Mouse (Mus musculus) splenic B cell, adult 2 months (primary cell): ENCODE measurements around the gene Armc12.

Experiments
- DNase-seq: peaks from one replicate; pipeline ENCODE4 v3.0.0-alpha.2; 2011; ENCODE audit warnings: low read depth, low spot score
- H3K27me3 ChIP-seq: 2 replicates; pipeline ENCODE4 v1.6.1; 2012; ENCODE audit warnings: mild to moderate bottlenecking, low read length, moderate library complexity, mixed read lengths; ENCODE audit not compliant: control insufficient read depth, poor library complexity, insufficient read depth, severe bottlenecking
- H3K36me3 ChIP-seq: 2 replicates; pipeline ENCODE4 v1.6.1; 2012; ENCODE audit warnings: mild to moderate bottlenecking, low read length, moderate library complexity, mixed read lengths; ENCODE audit not compliant: control insufficient read depth, poor library complexity, insufficient read depth, severe bottlenecking

The Armc12 gene

DNA sequence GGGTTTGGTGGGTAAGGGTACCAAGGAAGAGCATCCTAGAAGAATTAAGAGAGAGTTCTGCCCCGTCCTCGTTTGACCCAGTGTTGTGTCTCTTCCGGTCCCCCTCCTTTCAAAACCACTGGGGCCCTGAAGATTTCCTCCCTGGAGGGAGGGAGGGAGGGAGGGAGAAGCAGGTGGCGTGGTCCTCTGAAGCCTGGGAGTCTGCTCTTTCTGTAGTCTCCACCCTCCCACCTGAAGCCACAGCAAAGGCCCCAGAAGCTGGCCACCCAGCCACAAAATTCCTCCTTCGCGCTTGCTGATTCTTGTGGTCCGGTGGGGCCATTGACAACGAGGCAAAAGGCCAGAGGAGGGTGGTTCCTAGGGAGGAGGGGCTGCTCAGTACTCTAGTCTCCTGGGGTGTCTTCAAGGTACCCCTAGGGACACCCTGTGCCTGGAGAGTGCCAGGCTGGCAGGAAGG is 12.0 kb upstream of the Armc12 start:
- Histone ChIP-seq H3K36me3 (0 out of 2 replicates have a peak, but pooled peaks cover 1% of the 10 kb centered on the region), H3K27me3 (no peaks in the 10 kb centered on the region)
- DNase-seq: no peak

DNA sequence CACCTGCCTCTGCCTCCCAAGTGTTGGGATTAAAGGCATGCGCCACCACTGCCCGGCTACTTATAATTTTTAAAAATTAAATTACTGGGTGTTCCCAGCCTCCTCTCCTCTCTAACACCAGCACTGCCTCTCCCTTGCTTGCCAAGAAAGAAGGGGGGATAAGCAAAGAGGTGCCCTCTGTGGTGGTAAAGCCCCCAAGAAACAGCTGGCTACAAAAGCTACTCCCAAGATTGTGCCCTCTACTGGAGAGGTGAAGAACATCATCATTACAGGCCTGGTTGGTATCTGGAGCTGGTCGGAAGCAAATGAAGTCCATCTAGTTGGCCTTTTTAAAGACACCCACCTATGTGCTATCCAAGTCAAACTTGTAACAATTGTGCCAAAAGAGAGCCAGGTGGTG is 10.8 kb upstream of the Armc12 start:
- Histone ChIP-seq H3K36me3 (0 out of 2 replicates have a peak, but pooled peaks cover 1% of the 10 kb centered on the region), H3K27me3 (no peaks in the 10 kb centered on the region)
- peak; percentile 63 for DNase-seq

DNA sequence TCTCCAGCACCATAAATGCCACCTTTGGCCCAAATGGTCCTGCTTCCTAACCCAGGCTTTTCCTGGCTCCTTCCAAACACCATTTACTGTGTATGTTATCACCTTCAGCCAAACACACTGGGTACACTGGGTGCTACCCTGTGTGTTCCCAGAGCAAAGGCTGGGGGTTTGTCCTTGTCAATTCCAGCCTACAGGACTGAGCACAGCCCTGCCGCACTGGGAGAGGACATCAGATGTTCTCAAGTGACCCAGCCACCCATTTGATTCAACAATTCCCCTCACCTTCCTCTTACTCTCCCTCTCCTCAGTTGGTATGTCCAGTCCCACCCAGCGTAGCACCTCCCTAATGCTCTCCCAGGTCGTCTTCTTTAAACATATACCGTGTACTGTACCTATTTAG is 10.0 kb upstream of the Armc12 start:
- DNase-seq: no peak
- H3K27me3 ChIP-seq: no peaks in the 10 kb centered on the region

GRCm38 (mm10) chr17:28521071-28521726 is 9.4 kb upstream of the Armc12 start:
- no peak for DNase-seq
- Histone ChIP-seq H3K36me3 (0 out of 2 replicates have a peak, but pooled peaks cover 1% of the 10 kb centered on the region), H3K27me3 (no peaks in the 10 kb centered on the region)

More for the DNA sequence above, 10.0 kb upstream of the Armc12 start:
- H3K36me3 ChIP-seq: 0 out of 2 replicates have a peak, but pooled peaks cover 1% of the 10 kb centered on the region

DNA sequence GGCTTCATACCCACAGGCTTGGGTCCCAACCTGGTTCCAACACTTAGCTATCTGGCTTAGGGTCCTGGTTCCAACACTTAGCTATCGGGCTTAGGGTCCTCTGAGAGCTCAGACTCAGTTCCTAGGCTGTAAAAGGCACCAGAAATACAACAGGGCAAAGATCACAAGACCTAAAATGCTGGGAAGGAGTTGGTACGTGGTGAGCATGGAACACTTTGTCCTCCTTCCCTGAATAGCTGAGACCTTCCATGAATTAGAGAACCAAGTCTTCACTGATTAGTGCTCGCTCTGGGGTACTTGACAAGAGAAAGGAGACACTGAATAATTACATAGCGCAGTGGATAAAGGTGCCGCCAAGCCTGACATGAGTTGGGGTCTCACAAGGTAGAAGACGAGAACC is 8.7 kb upstream of the Armc12 start:
- DNase-seq: no peak
- no peaks in the 10 kb centered on the region for H3K27me3 ChIP-seq
- 0 out of 2 replicates have a peak, but pooled peaks cover 1% of the 10 kb centered on the region for H3K36me3 ChIP-seq

- H3K36me3 ChIP-seq: 0 out of 2 replicates have a peak, but pooled peaks cover 1% of the 10 kb centered on the region
- no peaks in the 10 kb centered on the region for H3K27me3 ChIP-seq
- peak; percentile 96 for DNase-seq
Observed at GRCm38 (mm10) chr17:28522623-28523354, 7.8 kb upstream of the Armc12 start.

DNA sequence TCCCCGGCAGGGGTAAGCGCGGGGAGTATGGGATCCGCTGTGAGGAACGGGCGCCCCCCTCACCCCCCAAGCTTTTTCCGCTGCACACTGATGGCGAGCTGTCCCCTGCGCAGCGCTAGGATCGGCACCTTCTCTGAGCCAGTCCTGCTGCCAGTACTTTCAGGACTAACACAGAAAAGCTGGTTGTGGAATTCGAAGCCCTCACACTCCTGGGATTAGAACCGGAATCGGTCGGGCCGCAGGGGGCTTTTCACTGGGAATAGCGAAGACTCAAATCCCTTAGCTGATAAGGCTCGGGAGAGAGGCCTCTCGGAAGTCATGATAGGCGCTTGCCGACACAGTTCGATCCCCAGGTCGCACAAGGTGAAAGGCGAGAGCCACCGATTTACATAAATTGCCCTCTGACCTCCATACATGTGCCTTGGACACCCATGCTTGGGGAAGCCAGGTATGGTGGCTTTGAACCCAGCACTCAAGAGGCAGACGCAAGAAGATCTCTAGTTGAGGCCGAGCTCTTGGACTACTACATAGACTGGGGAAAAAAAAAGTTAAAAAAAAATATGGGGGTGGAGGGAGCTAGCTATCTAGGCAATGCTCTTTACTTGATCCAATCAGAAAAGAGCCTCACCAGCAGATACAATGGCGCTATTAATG is 7.1 kb upstream of the Armc12 start:
- H3K36me3 ChIP-seq: 0 out of 2 replicates have a peak, but pooled peaks cover 1% of the 10 kb centered on the region
- DNase-seq: peak; percentile 43
- no peaks in the 10 kb centered on the region for H3K27me3 ChIP-seq

- Histone ChIP-seq H3K36me3 (0 out of 2 replicates have a peak, but pooled peaks cover 1% of the 10 kb centered on the region), H3K27me3 (no peaks in the 10 kb centered on the region)
- DNase-seq: peak; percentile 71
Observed at GRCm38 (mm10) chr17:28524009-28524695, 6.5 kb upstream of the Armc12 start.

- peak; percentile 46 for DNase-seq
- H3K27me3 ChIP-seq: no peaks in the 10 kb centered on the region
- 0 out of 2 replicates have a peak, but pooled peaks cover 1% of the 10 kb centered on the region for H3K36me3 ChIP-seq
Observed at GRCm38 (mm10) chr17:28524831-28525430, 5.7 kb upstream of the Armc12 start.

GRCm38 (mm10) chr17:28527184-28528042 is 3.2 kb upstream of the Armc12 start:
- DNase-seq: no peak
- 0 out of 2 replicates have a peak, but pooled peaks cover 1% of the 10 kb centered on the region for H3K36me3 ChIP-seq
- no peaks in the 10 kb centered on the region for H3K27me3 ChIP-seq

- Histone ChIP-seq H3K27me3 (no peaks in the 10 kb centered on the region), H3K36me3 (0 out of 2 replicates have a peak, but pooled peaks cover 1% of the 10 kb centered on the region)
- DNase-seq: peak; percentile 90
Observed at GRCm38 (mm10) chr17:28528043-28528351, 2.6 kb upstream of the Armc12 start.

DNA sequence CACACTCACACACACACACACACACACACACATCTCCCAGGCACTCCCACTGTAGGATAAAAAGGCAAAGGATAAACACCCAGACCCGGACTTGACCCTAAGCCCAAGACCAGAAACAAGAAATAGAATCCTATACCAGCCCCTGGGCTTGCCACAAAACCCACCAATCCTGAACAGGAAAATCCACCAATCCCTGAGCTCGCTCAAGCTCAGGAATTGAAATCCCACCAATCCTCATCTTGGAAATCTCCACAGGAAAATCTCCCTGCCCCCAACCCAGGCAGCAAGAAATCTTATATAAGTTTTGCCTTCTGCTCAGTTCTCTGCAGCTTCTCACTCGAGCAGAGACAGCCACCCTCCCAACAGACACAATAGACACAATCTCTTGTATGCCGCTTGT is 1.5 kb upstream of the Armc12 start:
- H3K36me3 ChIP-seq: no peaks in the 10 kb centered on the region

DNA sequence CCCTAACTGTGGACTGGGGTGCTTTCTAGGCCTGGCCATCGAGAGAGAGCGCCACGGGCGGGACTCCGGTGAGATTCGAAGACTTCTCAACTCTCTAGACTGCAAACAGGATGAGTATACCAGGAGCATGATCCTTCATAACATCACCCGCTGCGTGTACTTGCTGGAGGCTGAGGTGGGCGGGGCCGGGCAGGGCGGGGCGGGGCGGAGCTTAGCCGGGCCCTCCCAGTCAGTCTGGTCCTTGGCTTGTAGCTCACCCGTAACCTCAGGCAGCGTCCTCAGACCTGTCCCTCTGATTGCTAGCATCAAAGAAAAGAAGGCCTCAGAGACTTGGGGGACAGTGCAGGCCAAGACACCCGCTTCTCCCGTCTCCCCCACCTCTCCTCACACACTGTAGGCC is 1.3 kb downstream of the Armc12 start:
- H3K27me3 ChIP-seq: no peaks in the 10 kb centered on the region
- no peak for DNase-seq
- H3K36me3 ChIP-seq: no peaks in the 10 kb centered on the region

More for the DNA sequence above, 1.5 kb upstream of the Armc12 start:
- no peaks in the 10 kb centered on the region for H3K27me3 ChIP-seq
- no peak for DNase-seq
